Mouse (Mus musculus) CH12.LX (cell line): ENCODE measurements at regions not wholly inside any gene's neighbourhood (a gene's known extent, or its start where the extent isn't known, plus 50 kb on each side); places are given as distances from the start of the nearest gene placed in this dataset.

Source experiments
- CTCF ChIP-seq, 2 experiments: IDR thresholded peaks in 1 of 2; conservative IDR thresholded peaks in 1 of 2; 2 replicates each; pipeline ENCODE4 v1.5.1; 2011 to 2012; ENCODE audit warnings: low read depth in 2 of 2, low read length in 2 of 2, improper control_type of control experiment in 1 of 2, inconsistent platforms in 1 of 2, mild to moderate bottlenecking in 1 of 2, moderate library complexity in 1 of 2
- MYC ChIP-seq: IDR thresholded peaks from 2 replicates; pipeline ENCODE4 v1.6.1; 2011; ENCODE audit warnings: low read depth, mild to moderate bottlenecking, improper control_type of control experiment, low read length

DNA sequence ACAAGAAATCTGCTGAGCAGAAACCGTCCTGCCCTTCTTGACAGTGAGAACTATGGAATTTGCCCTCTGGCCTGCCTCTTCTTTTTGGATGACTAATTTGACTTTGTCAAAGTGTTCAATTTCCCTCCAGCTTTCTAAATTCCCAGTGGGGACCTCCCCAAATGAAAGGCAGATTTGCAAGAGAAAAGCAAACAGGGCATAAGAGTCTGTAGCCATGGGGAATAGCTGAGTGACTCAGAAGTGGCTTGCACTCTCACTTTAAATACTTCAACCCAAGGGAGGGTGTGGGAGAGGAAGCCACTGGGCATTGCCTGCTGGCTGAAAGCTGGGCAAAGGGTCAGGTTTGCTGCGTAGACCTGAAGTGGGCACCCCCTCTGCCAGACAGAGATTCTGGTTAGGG is 220.7 kb upstream of the Prok2 start:
- TF ChIP-seq CTCF (conservative IDR thresholded peaks at IDR 0.05 in 1 of 2, IDR thresholded peaks at IDR 0.05 in 1 of 2; ENCODE audit: low read depth in 2 of 2, low read length in 2 of 2), result no peak
- TF ChIP-seq MYC, result no peak
